Mouse (Mus musculus) CH12.LX (cell line): ENCODE data around the gene Rps6. TPM values are rescaled to one million over a fixed set of nuclear protein-coding genes. Genes with fewer than 3 reads are reported as not detected.

ENCODE experiments used
- DNase-seq: peaks from one replicate; pipeline ENCODE4 v3.0.0-alpha.2; 2013; ENCODE audit errors: extremely low read depth
- H3K27ac ChIP-seq: 2 replicates; pipeline ENCODE4 v1.5.1; 2012; ENCODE audit warnings: low read depth, mild to moderate bottlenecking, control low read depth, moderate library complexity; ENCODE audit not compliant: insufficient read depth
- H3K27me3 ChIP-seq: replicated peaks from 2 replicates; pipeline ENCODE3; 2012; ENCODE audit warnings: inconsistent platforms
- H3K36me3 ChIP-seq, 2 experiments: replicated peaks in 1 of 2; 2 replicates each; pipeline versions ENCODE3 to v1.6.1; 2012; ENCODE audit warnings: inconsistent platforms in 1 of 2, low read length in 1 of 2, mild to moderate bottlenecking in 1 of 2, mixed read lengths in 1 of 2, moderate library complexity in 1 of 2; ENCODE audit not compliant: control insufficient read depth in 1 of 2, insufficient read depth in 1 of 2
- H3K4me1 ChIP-seq, 2 experiments: 2 replicates each; pipeline ENCODE4 v1.6.1; 2012; ENCODE audit warnings: inconsistent platforms in 1 of 2, moderate library complexity in 1 of 2; ENCODE audit not compliant: insufficient read depth in 2 of 2, control insufficient read depth in 1 of 2
- H3K4me2 ChIP-seq: 2 replicates; pipeline ENCODE4 v1.6.1; 2012; ENCODE audit warnings: low read depth, mild to moderate bottlenecking, control low read depth; ENCODE audit not compliant: poor library complexity, insufficient read depth, severe bottlenecking
- H3K4me3 ChIP-seq, 3 experiments: fragments of 150-350 bp in 1 of 3; sonication (generic) in 1 of 3; replicated peaks in 1 of 3; 2 replicates each; pipeline versions ENCODE3 to v1.5.1; 2011 to 2012; ENCODE audit warnings: low read depth in 2 of 3, low read length in 2 of 3, mild to moderate bottlenecking in 2 of 3, moderate library complexity in 2 of 3, control low read depth in 1 of 3, improper control_type of control experiment in 1 of 3, inconsistent platforms in 1 of 3, mixed read lengths in 1 of 3; ENCODE audit not compliant: poor library complexity in 1 of 3
- H3K79me2 ChIP-seq: replicated peaks from 2 replicates; pipeline ENCODE4 v1.6.1; 2012; ENCODE audit warnings: mild to moderate bottlenecking, moderate library complexity; ENCODE audit not compliant: control insufficient read depth, poor library complexity, insufficient read depth, severe bottlenecking; ENCODE audit errors: extremely low read depth
- H3K9ac ChIP-seq: 2 replicates; pipeline ENCODE4 v1.6.1; 2012; ENCODE audit warnings: low read depth, mild to moderate bottlenecking, control low read depth, moderate library complexity; ENCODE audit not compliant: insufficient read depth
- H3K9me3 ChIP-seq: replicated peaks from 2 replicates; pipeline ENCODE3; 2012; ENCODE audit warnings: low read length, inconsistent platforms, mixed read lengths
- CHD2 ChIP-seq: IDR thresholded peaks from 2 replicates; pipeline ENCODE4 v1.6.1; 2011; ENCODE audit warnings: low read length, improper control_type of control experiment
- E2F4 ChIP-seq: IDR thresholded peaks from 2 replicates; pipeline ENCODE4 v1.6.1; 2011; ENCODE audit warnings: low read depth, low read length, improper control_type of control experiment; ENCODE audit not compliant: insufficient replicate concordance
- ELF1 ChIP-seq: IDR thresholded peaks from 2 replicates; pipeline ENCODE4 v1.6.1; 2014; ENCODE audit warnings: low read depth, mild to moderate bottlenecking, inconsistent platforms, low read length, improper control_type of control experiment
- EP300 ChIP-seq: IDR thresholded peaks from 2 replicates; pipeline ENCODE4 v1.6.1; 2011; ENCODE audit warnings: low read length, improper control_type of control experiment
- ETS1 ChIP-seq: conservative IDR thresholded peaks from 2 replicates; pipeline ENCODE4 v1.6.1; 2012; ENCODE audit warnings: low read depth, mild to moderate bottlenecking, inconsistent platforms, low read length, improper control_type of control experiment, moderate library complexity
- IRF4 ChIP-seq: IDR thresholded peaks from 2 replicates; pipeline ENCODE4 v1.6.1; 2014; ENCODE audit warnings: low read depth, mild to moderate bottlenecking, inconsistent platforms, low read length, improper control_type of control experiment
- JUND ChIP-seq: conservative IDR thresholded peaks from 2 replicates; pipeline ENCODE4 v1.6.1; 2011; ENCODE audit warnings: low read depth, low read length, improper control_type of control experiment
- KAT2A ChIP-seq: IDR thresholded peaks from 2 replicates; pipeline ENCODE4 v1.6.1; 2012; ENCODE audit warnings: low read length, improper control_type of control experiment, inconsistent platforms; ENCODE audit not compliant: insufficient replicate concordance
- MAX ChIP-seq: IDR thresholded peaks from 2 replicates; pipeline ENCODE4 v1.6.1; 2011; ENCODE audit warnings: low read length, improper control_type of control experiment
- MEF2A ChIP-seq: IDR thresholded peaks from 2 replicates; pipeline ENCODE4 v1.6.1; 2014; ENCODE audit warnings: low read depth, mild to moderate bottlenecking, inconsistent platforms, low read length, improper control_type of control experiment, borderline replicate concordance
- MYC ChIP-seq: IDR thresholded peaks from 2 replicates; pipeline ENCODE4 v1.6.1; 2011; ENCODE audit warnings: low read depth, mild to moderate bottlenecking, improper control_type of control experiment, low read length
- RCOR1 ChIP-seq: conservative IDR thresholded peaks from 2 replicates; pipeline ENCODE4 v1.6.1; 2012; ENCODE audit warnings: low read depth, mild to moderate bottlenecking, inconsistent platforms, low read length, improper control_type of control experiment
- SMC3 ChIP-seq: IDR thresholded peaks from 2 replicates; pipeline ENCODE4 v1.6.1; 2011; ENCODE audit warnings: low read depth, low read length, improper control_type of control experiment
- TCF12 ChIP-seq: IDR thresholded peaks from 2 replicates; pipeline ENCODE4 v1.6.1; 2014; ENCODE audit warnings: low read depth, mild to moderate bottlenecking, inconsistent platforms, low read length, improper control_type of control experiment
- UBTF ChIP-seq: IDR thresholded peaks from 2 replicates; pipeline ENCODE4 v1.6.1; 2012; ENCODE audit warnings: low read depth, mild to moderate bottlenecking, inconsistent platforms, low read length, improper control_type of control experiment, moderate library complexity
- ZC3H11A ChIP-seq: IDR thresholded peaks from 2 replicates; pipeline ENCODE4 v1.6.1; 2012; ENCODE audit warnings: low read depth, mild to moderate bottlenecking, inconsistent platforms, low read length, improper control_type of control experiment
- ZNF384 ChIP-seq: IDR thresholded peaks from 2 replicates; pipeline ENCODE4 v1.6.1; 2012; ENCODE audit warnings: low read depth, low read length, improper control_type of control experiment, inconsistent platforms
- dilution Hi-C: fragments of 300-500 bp; cut with MboI; formaldehyde crosslinking; loops from 2 replicates; pipeline ENCODE4 v1.14.3; 2020; ENCODE audit warnings: low sequenced_read_pairs; ENCODE audit not compliant: extremely low pct_unique_long_range_greater_than_20kb, extremely low pct_ligation_motif_present
- in situ Hi-C: fragments of 300-500 bp; cut with MboI; formaldehyde crosslinking; loops from 3 replicates; pipeline ENCODE4 v1.14.3; 2019; ENCODE audit warnings: low sequenced_read_pairs, low pct_ligation_motif_present, low pct_unique_long_range_greater_than_20kb, mixed read lengths
- polyA plus RNA-seq: library from polyadenylated mRNA; unstranded; fragments of >175 nt; gene quantifications from 2 replicates; pipeline ENCODE4 v1.2.1, GENCODE M21; 2012; ENCODE audit warnings: low read depth; ENCODE audit not compliant: insufficient read length
- total RNA-seq, 2 experiments: library from RNA; depleted of rRNA; stranded (reverse); fragments of 300-350 nt in 1 of 2; fragments of >200 nt in 1 of 2; gene quantifications; 2 replicates each; pipeline ENCODE4 v1.2.3; 2012 to 2014

The Rps6 gene
- total and polyA plus RNA-seq, 3 experiments: 2,128 to 3,826 (median 3,137) TPM

DNA sequence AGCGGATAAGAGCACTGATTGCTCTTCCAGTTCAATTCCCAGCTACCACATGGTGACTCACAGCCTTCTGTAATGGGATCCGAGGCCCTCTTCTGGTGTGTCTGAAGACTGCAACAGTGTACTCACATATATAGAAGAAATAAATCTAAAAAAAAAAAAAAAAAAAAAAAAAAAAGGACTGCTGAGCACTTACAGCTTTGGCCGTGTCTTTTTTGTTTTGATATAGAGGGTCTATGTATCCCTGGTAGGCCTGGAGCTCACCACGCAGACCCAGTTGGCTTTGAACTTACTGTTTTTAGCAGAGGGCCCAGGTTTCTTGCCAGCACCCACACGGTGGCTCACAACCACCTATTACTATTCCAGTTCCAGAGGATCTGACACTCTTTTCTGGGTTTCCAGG is 6.9 kb upstream of the Rps6 start:
- peak; percentile 48; the same call in 1 of the 2 replicates for TF ChIP-seq ZNF384
- TF ChIP-seq MAX: no peak
- Histone ChIP-seq H3K4me3 (no peak overlapping the region), H3K9ac (no peak overlapping the region), H3K9me3 (no peaks in the 10 kb centered on the region), H3K4me2 (no peak overlapping the region), H3K36me3 (no peaks in the 10 kb centered on the region), H3K27ac (no peak overlapping the region), H3K4me1 (no peaks in the 10 kb centered on the region), H3K79me2 (no peaks in the 10 kb centered on the region), H3K27me3 (peaks cover 2% of the 10 kb centered on the region)
- no peak for DNase-seq
- dilution Hi-C loops: no loop called here
- in situ Hi-C loops: no loop called here

GRCm38 (mm10) chr4:86858070-86858440 is 843 bp upstream of the Rps6 start:
- no peaks in the 10 kb centered on the region for H3K27me3 ChIP-seq
- TF ChIP-seq ZC3H11A (no peak), ELF1 (no peak), E2F4 (no peak), SMC3 (no peak), UBTF (no peak), EP300 (no peak), TCF12 (no peak), CHD2 (no peak), RCOR1 (no peak), IRF4 (no peak), MYC (no peak), MEF2A (no peak), KAT2A (no peak), ETS1 (no peak), JUND (no peak)

More at GRCm38 (mm10) chr4:86858070-86858440, 843 bp upstream of the Rps6 start:
- Histone ChIP-seq H3K27ac (no peak overlapping the region), H3K4me3 (peak overlapping the region; percentile 45 to 100 (median 68)), H3K4me2 (peak overlapping the region; percentile 57; the same call in 1 of the 2 replicates), H3K79me2 (peaks cover 21% of the 10 kb centered on the region), H3K9me3 (no peaks in the 10 kb centered on the region), H3K9ac (peak overlapping the region; percentile 90), H3K36me3 (peaks cover 28 to 30% of the 10 kb centered on the region in 2 experiments), H3K4me1 (peaks cover 3 to 14% of the 10 kb centered on the region in 2 experiments; a peak in 3 of 4 replicates)
- DNase-seq: no peak
- in situ Hi-C loops (no loop called here), dilution Hi-C loops (no loop called here)
